Mouse (Mus musculus) adrenal gland, adult 8-10 months (tissue): Measurements from ENCODE around the gene Sec16b. TPM values are rescaled to one million over a fixed set of nuclear protein-coding genes. Genes with fewer than 3 reads are reported as not detected.

ENCODE experiments used
- DNase-seq: peaks from one replicate; pipeline ENCODE4 v3.0.0; 2022
- total RNA-seq, 4 experiments: library from RNA; stranded (reverse); gene quantifications; 2 replicates each; pipeline ENCODE4 v1.2.4; 2022

Gene Sec16b
- total RNA-seq, 4 experiments from 2014 or later, result 1.5 to 1.9 (median 1.7) TPM

- no peak for DNase-seq
Measured at GRCm38 (mm10) chr1:157513559-157513958, 7.0 kb downstream of the Sec16b start.

DNA sequence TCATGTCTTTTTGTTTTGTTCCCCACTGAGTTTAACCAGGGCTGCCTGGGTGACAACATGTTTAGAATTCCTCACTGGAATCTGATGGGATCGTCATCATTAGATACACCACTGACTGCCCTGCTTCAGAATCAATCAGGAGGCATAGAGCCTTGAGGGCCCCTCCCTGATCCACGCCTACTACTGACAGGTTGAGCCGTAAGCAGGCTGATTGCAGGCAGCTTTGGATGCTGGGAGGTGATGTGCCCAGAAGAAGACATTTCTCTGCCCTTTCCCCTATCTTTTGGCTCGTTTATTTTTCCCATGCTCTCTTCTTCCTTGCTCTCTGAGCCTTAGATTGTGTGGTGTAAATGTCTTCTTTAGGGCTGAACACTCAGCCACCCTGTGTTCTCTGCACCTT, 7.8 kb downstream of the Sec16b start:
- DNase-seq, result no peak

GRCm38 (mm10) chr1:157516838-157517808, 10.6 kb downstream of the Sec16b start:
- DNase-seq, result no peak

DNA sequence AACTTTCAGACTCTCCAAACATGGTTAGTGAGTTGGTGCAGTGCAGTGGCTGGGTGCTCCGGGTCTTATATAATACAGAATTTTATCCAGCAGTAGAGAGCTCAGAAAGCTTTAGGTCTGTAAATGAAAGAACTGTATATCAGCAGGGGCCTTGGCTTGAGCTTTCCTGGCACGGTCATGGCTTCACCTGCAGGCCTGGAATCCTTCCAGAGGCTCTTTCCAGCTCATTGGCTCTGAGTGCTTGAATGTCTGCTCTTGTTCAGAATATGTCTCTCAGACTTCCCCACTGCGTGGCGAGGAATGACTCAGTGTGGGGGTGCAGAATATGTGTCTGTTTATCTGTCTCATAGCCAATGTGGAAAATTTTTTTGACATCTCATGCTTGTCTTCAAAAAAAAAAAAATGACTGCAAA, 11.6 kb downstream of the Sec16b start:
- no peak for DNase-seq

GRCm38 (mm10) chr1:157519396-157519795, 12.9 kb downstream of the Sec16b start:
- DNase-seq, result no peak

DNA sequence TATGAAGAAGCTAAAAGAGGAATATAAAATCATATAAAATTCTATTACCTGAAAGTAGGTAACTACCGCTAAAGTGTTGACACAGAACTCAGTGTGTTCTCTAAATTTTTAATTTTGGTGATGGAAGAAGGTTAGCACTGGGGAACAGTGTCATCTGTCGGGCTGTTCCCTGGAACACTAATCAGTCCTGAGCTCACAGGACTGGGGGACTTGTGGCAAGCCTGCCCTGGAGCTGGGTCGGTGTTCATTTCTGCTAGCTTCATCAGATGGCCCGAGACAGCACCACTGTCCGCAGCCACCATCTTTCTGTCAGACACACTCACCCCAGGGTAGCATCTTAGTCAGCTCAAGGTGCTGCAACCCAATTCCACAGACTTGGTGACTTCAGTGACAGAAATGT, 15.8 kb downstream of the Sec16b start:
- DNase-seq, result no peak

DNA sequence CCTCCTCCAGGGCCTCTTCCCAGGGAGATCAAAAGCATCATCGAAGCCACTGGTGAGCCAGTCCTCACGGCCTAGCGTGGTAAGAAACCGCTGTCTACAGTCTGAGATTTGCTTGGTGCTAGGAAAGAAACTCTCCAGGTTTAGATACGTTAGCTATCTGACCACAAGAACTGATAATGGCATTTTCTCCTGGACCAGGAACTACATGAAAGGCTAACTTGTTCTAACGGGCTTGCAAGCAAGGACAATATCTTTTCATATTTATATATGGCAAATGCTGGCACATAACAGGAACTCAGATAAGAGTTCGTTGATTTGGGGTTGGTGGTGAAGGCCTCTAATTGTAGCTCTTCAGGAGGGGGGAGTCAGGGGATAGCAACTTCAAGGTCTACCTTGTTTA, 18.2 kb downstream of the Sec16b start:
- DNase-seq, result no peak

GRCm38 (mm10) chr1:157525692-157526354, 19.3 kb downstream of the Sec16b start:
- no peak for DNase-seq

DNA sequence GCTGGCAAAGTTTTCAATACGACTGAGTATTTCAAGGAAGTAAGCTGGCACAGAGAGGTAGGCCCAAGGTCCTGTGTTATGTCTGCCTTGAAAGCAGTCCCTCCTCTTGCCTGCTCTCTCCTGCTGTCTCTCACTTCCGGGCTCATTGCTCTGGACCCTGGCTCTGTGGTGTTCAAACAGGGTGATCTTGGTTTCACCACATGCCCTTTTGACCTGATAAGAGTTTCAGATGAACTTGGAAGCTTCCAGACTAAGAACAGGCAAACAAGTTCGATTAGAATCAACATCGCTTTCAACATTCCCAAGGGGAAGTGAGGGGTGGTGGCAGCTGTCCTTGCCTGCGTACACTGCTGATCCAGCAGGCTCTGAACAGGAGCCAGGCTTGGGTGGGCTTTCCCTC, 20.1 kb downstream of the Sec16b start:
- DNase-seq, result no peak

- DNase-seq, result no peak
Measured at GRCm38 (mm10) chr1:157532826-157533460, 26.4 kb downstream of the Sec16b start.

- no peak for DNase-seq
Measured at GRCm38 (mm10) chr1:157535571-157535970, 29.0 kb downstream of the Sec16b start.

DNA sequence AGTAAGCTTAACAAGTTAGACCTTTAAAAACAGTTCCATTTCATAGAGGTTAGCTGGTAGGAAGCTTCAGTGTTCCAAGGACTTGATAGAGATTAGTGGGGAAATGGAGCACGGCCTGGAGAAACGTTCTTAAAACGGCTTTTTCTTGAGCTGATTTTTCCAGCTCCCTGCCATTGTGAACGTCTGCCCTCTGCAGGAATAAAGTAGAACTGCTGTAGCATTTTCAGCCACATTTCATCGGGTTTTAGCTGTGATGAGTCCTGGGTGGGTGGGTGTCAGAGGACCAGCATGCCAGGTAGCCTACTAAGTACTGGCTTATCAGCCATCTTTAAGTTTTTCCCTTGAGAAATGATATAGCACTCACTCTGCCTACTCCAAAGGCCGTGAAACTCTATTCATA, 29.9 kb downstream of the Sec16b start:
- no peak for DNase-seq

DNA sequence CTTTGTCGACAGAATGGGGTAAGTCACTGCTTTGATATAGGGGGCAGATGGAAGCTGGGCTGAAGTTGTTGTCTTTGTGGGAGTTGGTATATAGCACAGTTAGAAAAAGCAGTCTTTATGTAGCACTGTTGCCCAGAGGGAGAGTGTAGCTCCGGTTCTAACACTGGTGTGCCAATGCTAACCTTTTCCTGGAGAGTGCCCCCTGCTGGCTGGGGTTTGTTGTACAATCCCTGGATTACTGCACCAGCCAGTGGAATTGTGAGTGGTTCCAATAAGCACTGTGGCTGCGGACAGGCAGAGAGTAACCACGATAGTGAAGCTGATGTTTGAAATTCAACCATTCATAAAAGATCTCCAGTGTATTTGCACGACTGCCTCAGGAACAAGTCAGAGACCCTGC, 31.1 kb downstream of the Sec16b start:
- DNase-seq, result no peak

DNA sequence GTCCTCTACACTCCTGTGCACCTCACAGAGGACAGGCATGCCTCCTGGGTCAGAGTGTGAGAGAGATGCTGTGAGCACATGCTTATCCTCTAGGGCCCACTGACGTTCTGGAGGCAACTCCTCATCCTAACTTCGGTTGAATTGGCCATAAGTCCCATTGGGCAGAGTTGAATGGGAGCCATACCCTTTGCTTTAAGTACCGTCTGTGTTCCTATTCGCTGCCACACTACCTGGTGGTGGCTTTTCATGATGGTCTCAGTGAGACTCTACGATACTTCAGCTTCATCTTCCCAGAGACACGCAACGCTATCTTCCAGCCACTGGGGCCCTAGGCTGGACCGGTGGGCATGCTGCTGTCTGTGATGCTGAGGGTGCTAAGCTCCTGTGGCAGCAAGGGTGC, 38.5 kb downstream of the Sec16b start:
- DNase-seq, result no peak

DNA sequence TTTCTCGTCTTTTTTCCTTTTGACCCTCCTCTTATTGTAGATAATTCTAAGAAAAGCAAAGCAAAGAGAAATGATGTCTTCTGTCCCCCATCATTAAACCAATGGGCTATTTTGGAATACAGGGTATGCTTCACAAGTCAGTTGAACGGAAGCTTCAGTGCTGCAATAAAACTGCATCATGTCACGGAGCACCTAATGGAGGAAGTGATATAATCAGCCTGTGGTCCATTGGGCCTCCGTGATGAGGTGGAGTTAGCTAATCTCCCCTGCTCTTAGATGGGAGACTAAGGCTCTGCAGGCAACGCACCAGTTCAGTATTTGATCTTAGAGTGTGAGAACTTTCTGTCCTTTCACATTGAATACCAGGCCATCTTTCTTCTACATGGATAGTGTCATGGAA, 41.1 kb downstream of the Sec16b start:
- no peak for DNase-seq

- DNase-seq, result no peak
Measured at GRCm38 (mm10) chr1:157549721-157550120, 43.2 kb downstream of the Sec16b start.

DNA sequence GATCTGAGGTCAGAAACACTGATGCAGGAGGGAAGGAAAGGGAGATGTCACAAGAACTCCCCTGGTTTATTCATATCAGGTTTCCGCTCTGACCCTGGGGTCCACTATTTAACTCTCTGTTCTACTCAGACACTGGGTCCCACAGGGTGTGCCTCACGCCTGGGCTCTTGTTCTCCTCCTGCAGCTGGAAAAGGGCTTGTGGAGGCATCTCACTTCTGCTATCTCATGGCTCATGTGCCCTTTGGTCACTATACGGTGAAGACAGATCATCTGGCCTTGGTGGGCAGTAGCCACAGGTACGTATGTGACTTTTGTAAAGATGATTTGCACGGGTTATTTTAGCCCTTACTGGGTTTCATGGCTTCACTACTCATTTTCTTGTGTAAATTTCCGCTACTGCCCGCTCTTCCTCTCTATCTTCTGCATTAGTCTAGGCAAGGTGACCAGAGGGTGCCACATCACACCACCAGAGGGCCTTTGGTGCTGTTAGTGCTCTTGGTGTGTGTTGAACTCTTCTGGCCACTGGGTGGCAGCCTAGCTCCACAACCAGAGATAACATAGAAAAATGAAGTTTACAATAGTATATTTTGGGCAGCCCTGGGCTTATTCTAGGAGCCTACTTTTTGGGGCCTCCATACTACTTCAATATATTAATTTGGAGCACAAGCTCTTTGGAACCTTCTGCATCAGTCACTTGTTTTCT, 46.4 kb downstream of the Sec16b start:
- peak; percentile 48 for DNase-seq

GRCm38 (mm10) chr1:157554163-157554562, 47.6 kb downstream of the Sec16b start:
- DNase-seq, result no peak

DNA sequence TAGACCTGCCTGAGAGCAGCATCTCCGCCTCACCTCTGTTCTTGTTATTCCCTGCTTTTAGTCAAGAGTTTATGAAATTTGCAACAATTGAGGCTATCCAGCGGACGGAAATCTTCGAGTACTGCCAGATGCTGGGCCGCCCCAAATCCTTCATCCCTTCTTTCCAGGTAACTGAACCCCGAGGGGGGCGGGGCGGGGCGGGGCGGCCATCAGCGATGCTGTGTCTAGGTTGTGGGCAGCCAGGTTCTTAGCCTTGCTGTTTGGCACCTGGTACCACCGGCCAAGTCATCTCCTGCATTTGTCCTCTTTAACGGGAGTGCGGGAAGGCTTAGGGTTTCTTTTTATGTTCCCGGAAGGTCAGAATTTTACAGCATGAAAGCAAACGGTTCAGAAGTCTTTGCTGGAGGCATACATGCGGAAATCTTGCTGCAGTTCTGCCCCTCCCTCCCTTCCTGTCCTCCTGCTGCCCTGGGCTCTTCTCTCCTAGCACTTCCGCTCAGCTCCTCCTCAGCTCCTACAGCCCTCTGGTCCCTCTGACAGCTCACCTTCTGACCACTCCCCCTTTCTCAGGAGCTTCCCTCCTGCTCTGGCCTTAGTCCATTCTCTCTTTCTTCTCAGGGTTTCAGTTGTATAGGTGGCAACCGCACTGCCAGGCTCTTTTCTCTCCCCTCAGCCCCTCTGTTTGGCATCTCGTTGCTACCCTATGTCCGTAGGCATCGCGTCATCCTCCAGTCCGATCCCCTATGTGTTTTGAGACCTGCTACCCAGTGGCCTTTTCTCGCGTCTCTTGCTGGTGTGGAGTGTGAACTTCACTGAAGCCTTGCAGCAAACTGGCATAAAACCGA, 48.4 kb downstream of the Sec16b start:
- no peak for DNase-seq

GRCm38 (mm10) chr1:157555738-157556137, 49.2 kb downstream of the Sec16b start:
- no peak for DNase-seq

DNA sequence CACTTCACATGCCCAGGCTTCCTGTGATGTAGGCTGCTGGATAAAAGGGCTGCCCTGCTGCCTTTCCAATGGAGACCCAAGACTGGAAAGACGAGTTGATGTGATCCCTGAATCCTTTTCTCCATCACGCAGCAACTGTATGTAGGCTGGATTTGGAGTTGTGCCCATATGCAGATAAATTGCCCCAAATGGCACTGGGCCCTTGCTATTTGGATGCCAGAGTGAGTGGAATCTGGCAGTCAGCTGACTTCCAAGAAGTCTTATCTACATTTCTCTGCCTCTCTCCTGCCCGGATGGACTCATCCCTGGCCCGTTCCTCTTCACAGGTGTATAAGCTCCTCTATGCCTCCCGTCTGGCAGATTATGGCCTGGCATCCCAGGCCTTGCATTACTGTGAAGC, 49.9 kb downstream of the Sec16b start:
- no peak for DNase-seq

DNA sequence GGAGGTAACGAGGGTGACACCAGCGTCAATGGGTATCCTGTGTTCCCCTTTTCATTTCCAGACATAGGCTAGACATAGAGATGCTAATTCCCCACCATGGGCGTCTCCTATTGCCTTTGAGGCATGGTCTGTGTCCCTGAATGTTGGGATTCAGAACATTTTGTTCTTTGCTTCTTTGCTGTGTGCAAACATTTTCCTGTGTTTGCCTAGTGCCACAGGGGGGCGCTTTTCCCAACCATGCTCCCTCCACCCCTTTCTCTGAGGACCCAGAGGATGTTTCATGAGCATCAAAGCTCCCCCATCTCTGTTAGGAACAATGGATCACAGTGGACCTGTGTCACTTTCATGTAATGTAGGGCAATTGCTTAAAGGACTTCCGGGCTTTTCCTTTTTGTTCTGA, 51.6 kb downstream of the Sec16b start:
- DNase-seq, result no peak
